Mouse (Mus musculus) bone marrow, adult 2 months (tissue): ENCODE measurements around the gene Junb.

Experiments
- CTCF ChIP-seq: fragments of 200-500 bp; IDR thresholded peaks from 2 replicates; pipeline ENCODE4 v1.5.1; 2011; ENCODE audit warnings: low read length, control low read depth; ENCODE audit not compliant: control insufficient read depth, insufficient read depth
- POLR2A ChIP-seq: fragments of 200-500 bp; IDR thresholded peaks from 2 replicates; pipeline ENCODE4 v1.6.1; 2011; ENCODE audit warnings: low read depth, mild to moderate bottlenecking, control low read depth, low read length, borderline replicate concordance; ENCODE audit not compliant: control insufficient read depth

GRCm38 (mm10) chr8:84980622-84981358 lies 2.3 kb upstream of the Junb start:
- TF ChIP-seq POLR2A, result no peak
- TF ChIP-seq CTCF, result no peak
